Mouse (Mus musculus): ENCODE data around the gene Klf13.

GRCm38 (mm10) chr7:63930132-63930531, 8.6 kb downstream of the Klf13 start:
- TF ChIP-seq POLR2A (IDR thresholded peaks at IDR 0.05; ENCODE audit: borderline replicate concordance, control insufficient read depth, low read depth, low read length) (no peak), CTCF (IDR thresholded peaks at IDR 0.05; ENCODE audit: control insufficient read depth, insufficient read depth, low read length) (no peak)
